Mouse (Mus musculus): ENCODE data around the gene Tyrobp. TPM values are rescaled to one million over a fixed set of nuclear protein-coding genes. Genes with fewer than 3 reads are reported as not detected.

Tyrobp gene
- total RNA-seq, 2 experiments from 2014 or later: 25.9 to 26.6 TPM

DNA sequence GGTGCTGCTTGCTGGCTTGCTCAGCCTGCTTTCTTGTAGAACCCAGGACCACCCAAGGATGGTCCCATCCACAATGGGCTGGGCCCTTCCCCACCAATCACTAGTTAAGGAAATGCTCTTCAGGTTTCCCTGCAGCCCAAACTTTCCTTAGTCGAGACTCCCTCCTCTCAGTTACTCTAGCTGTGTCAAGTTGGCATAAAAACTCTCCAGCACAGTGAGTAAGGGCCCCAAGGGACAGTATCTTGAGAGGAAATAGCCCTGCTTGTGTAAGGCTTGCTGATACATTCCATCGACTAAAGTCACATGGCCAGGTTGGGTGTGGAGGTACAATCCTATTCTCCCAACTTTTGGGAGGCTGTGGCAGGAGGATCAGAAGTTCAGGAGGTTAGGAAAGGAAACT, 16.6 kb downstream of the Tyrobp start:
- TF ChIP-seq CTCF (IDR thresholded peaks at IDR 0.05): no peak
- H3K4me3 ChIP-seq: no peak overlapping the region
- no peak for DNase-seq (ENCODE audit: extremely low spot score in 1 of 2, low spot score in 2 of 2)
- intact Hi-C loops (cut with DNase I): loop anchor here (10.0 kb wide), 1 partner anchor 245 kb away; the partner anchor contains the start of gene Cox7a1
- no peak overlapping the region for H3K27ac ChIP-seq

DNA sequence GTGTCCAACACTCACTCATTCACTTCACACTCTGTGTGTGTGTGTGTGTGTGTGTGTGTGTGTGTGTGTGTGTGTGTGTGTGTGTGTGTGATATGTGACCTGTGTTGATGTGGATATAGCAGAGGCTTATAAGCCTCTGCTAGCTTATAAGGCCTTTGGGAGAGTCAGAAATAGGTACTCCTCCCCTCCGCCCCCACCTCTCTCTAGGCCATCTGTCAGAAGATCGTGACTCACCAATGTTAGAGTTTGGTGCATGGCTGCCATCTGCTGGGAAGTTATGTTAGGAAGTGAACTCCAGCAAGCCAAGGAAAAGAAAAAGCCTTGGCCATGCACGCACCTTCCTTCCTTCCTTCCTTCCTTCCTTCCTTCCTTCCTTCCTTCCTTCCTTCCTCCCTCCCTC, 18.2 kb downstream of the Tyrobp start:
- no peak overlapping the region for H3K4me3 ChIP-seq
- peak overlapping the region; percentile 76; the same call in 1 of the 2 replicates for H3K27ac ChIP-seq
- DNase-seq (ENCODE audit: extremely low spot score in 1 of 2, low spot score in 2 of 2): peak; percentile 84 to 85
- intact Hi-C loops (cut with DNase I): loop anchor here (1.0 to 10.0 kb wide), 3 partner anchors 59 to 247 kb away; partner anchors contain the start of gene Cox7a1
- peak; percentile 57 for TF ChIP-seq CTCF (IDR thresholded peaks at IDR 0.05)

DNA sequence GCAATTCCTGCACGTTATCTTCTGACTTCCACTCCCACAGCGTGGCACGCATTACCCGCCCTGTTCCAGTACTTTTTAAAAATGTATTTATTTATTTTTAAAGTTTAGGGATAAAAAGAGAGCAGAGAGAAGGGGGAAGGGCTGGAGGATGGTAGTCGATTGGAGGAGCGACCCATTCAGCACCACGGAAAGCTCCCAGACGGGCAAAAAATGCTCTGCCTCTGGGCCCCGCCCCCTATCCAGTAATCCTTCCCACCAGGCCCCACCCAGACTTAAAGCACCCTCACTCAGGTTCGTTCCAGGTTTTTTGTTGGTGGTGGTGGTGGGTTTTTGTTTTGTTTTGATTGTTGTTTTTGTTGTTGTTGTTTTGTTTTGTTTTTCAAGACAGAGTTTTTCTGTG, 20.7 kb downstream of the Tyrobp start:
- no peak for DNase-seq (ENCODE audit: extremely low spot score in 1 of 2, low spot score in 2 of 2)

DNA sequence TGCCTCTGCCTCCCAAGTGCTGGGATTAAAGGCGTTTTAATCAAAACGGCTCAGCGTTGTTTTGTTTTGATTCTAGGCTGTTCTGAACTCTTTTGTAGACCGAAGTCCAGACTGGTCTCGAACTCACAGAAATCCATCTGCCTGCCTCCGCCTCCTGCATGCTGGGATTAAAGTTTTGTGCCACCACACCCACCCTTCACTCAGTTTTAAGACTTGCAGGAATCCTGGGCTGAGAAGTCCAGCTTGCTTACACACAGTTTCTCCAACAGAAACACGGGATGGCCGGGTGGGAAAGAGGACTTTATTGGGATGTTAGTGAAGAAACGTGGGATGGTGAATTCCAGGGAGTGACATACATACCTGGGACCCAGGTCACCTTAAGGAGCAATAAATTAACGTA, 21.1 kb downstream of the Tyrobp start:
- no peak overlapping the region for H3K4me3 ChIP-seq
- intact Hi-C loops (cut with DNase I): loop anchor here (10.0 kb wide), 1 partner anchor 250 kb away; the partner anchor contains the start of gene Cox7a1
- H3K27ac ChIP-seq: no peak overlapping the region
- no peak for TF ChIP-seq CTCF (IDR thresholded peaks at IDR 0.05)
- no peak for DNase-seq (ENCODE audit: extremely low spot score in 1 of 2, low spot score in 2 of 2)

More for the DNA sequence above, 20.7 kb downstream of the Tyrobp start:
- H3K27ac ChIP-seq: no peak overlapping the region
- no peak for TF ChIP-seq CTCF (IDR thresholded peaks at IDR 0.05)
- no peak overlapping the region for H3K4me3 ChIP-seq
- intact Hi-C loops (cut with DNase I): loop anchor here (10.0 kb wide), 1 partner anchor 249 kb away; the partner anchor contains the start of gene Cox7a1

DNA sequence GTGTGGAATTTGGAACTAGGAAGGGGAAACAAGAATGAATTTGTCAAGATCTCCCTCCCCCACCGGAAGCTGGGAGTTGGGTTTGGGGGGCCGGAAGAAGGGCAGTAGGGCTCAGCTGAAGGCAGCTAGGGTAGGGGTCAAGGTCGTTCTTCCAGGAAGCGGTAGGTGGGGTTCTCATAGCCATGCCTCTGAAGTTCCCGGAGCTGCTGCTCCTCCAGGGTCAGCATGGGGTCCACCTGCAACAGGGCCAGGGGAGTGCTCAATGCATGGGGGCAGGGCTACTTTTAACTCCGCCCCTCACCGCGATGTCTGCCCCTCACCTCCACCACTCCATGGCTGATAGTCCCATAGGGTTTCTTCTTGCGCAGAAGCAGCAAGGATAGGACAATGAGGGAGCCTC, 21.6 kb downstream of the Tyrobp start:
- no peak for DNase-seq (ENCODE audit: extremely low spot score in 1 of 2, low spot score in 2 of 2)
- intact Hi-C loops (cut with DNase I): loop anchor here (10.0 kb wide), 1 partner anchor 250 kb away; the partner anchor contains the start of gene Cox7a1
- no peak overlapping the region for H3K4me3 ChIP-seq
- H3K27ac ChIP-seq: no peak overlapping the region
- TF ChIP-seq CTCF (IDR thresholded peaks at IDR 0.05): no peak

DNA sequence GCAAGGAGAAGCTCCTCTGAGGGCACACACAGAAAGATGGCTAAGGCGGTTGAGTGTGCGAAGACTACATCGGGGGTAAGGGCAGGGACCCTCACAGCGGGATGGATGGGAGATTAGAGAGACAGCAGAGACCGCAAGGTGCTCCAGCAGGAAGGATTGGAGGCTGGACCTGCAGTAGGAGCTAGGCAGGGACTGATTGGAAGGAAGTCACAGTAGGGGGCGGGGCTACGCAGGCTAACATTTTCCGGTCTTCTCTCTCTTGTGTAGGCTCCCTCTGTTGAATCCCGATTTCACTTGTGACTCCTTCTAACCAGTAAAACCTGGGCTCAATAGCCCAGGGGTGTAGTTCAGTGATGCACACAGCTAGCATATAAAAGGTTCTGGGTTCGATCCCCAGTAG, 23.3 kb downstream of the Tyrobp start:
- no peak for TF ChIP-seq CTCF (IDR thresholded peaks at IDR 0.05)

DNA sequence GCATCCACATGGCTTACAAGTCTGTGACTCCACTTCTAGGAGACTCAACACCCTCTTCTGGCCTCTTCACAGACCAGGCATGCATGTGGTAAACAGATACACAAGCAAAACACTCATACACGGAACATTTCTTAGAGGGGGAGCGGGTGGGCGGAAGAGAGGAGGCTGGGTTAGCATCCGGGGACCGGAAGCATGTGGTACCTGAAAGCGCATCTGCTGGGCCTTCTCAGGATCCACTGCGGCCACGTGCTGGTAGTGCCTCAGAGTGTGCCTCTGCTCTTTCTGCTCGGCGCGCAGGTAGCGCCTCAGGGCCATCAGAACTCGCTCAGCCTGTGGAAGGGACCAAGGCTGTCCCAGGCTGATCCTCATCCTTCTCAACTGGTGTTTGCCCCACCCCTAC, 26.2 kb downstream of the Tyrobp start:
- DNase-seq (ENCODE audit: extremely low spot score in 1 of 2, low spot score in 2 of 2): no peak
- H3K4me3 ChIP-seq: no peak overlapping the region
- intact Hi-C loops (cut with DNase I): loop anchor here (1.0 to 10.0 kb wide), 4 partner anchors 33 to 255 kb away; partner anchors contain the start of gene Cox7a1
- no peak overlapping the region for H3K27ac ChIP-seq
- TF ChIP-seq CTCF (IDR thresholded peaks at IDR 0.05): no peak

More for the DNA sequence above, 23.3 kb downstream of the Tyrobp start:
- DNase-seq (ENCODE audit: extremely low spot score in 1 of 2, low spot score in 2 of 2): no peak
- H3K27ac ChIP-seq: no peak overlapping the region
- intact Hi-C loops (cut with DNase I): loop anchor here (10.0 kb wide), 1 partner anchor 252 kb away; the partner anchor contains the start of gene Cox7a1
- no peak overlapping the region for H3K4me3 ChIP-seq

DNA sequence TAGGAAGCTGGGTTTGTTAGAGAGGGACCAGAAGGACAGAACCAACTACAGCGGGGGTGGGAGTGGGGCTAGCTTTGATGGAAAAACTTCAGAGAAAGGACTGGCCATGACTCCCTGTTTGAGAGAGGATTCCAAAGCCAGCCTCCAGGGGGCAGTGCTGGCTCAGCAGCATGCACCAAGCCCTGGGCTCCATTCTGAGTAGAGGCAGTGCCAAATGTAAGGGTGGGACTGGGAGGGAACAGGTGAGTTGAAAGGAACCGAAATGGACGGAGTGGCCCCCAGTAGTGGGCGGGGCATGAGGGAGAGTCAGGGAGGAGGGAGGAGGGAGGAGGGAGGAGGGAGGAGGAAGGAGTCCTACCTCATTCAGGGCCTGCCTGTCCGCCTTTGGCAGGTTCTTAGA, 27.1 kb downstream of the Tyrobp start:
- Histone ChIP-seq H3K4me3 (no peak overlapping the region), H3K27ac (no peak overlapping the region)
- peak; percentile 65 for DNase-seq (ENCODE audit: extremely low spot score in 1 of 2, low spot score in 2 of 2)
- intact Hi-C loops (cut with DNase I): loop anchor here (1.0 to 5.0 kb wide), 3 partner anchors 32 to 107 kb away; no protein-coding TSS in a partner anchor
- peak; percentile 69 for TF ChIP-seq CTCF (IDR thresholded peaks at IDR 0.05)

DNA sequence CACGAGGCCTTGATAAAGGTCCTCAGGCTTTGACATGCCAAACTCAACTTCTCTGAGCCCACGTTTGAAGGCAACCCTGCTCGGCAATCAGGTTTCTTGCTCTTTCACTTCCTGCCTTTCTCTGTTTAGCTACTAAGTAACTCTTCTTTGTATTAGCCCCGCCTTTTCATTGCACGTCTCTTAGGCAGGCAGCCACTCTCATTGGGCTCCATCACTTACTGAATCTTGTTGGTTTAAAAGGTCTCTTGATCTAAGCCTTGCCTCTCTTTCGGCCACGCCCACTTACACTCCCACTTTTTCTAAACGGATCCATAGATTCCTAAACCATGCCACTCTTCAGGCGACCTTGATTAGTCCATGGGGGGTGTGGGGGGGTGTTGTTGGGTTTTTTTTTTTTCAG, 30.1 kb downstream of the Tyrobp start:
- no peak for DNase-seq (ENCODE audit: extremely low spot score in 1 of 2, low spot score in 2 of 2)
- TF ChIP-seq CTCF (IDR thresholded peaks at IDR 0.05): no peak
- Histone ChIP-seq H3K4me3 (peak overlapping the region; percentile 87), H3K27ac (no peak overlapping the region; the same call in 1 of the 2 replicates)
- intact Hi-C loops (cut with DNase I): loop anchor here (2.0 to 5.0 kb wide), 2 partner anchors 89 to 104 kb away; no protein-coding TSS in a partner anchor

DNA sequence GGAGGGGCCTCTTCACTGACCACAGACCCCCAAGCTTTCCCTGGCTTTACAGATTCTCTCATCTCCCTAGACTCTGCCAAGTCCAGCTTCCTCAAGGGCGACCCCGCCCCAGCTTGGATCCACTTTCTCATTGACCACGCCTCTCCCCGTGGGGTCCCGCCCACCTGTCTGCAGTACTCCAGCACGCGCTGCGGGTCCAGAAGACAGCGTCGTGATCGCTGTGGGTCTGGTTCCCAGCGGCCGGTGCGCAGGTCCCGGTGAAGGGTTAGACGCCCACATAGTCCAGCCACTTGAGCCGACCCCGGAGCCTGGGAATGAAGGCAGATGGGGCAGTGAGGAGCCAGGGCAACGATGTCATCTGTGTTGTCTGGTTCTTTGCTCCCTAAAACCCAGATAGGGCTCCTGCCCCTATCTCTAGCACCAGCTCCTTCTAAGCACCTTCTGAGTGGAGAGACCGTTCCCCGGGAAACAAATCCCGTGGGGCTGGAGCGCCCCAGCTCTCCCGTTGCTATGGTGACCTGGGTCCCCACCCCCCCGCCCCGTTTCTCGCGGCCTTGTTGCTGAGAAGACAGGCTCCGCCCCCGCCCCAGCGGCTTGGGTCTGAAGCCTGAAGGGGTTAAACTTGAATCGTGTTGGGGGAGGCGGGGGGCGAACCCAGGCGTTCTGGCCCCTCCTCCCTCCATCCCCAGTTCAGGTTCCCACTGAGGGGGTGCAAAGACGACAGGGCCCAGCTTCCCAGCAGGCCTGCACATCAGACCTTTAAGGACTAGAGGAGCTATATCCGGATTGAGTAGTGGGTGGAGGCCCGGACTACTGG, 30.8 kb downstream of the Tyrobp start:
- TF ChIP-seq CTCF (IDR thresholded peaks at IDR 0.05): no peak
- DNase-seq (ENCODE audit: extremely low spot score in 1 of 2, low spot score in 2 of 2): peak; percentile 68 to 81
- Histone ChIP-seq H3K27ac (peak overlapping the region; percentile 99), H3K4me3 (peak overlapping the region; percentile 87)
- intact Hi-C loops (cut with DNase I): loop anchor here (2.0 to 5.0 kb wide), 2 partner anchors 88 to 103 kb away; no protein-coding TSS in a partner anchor

DNA sequence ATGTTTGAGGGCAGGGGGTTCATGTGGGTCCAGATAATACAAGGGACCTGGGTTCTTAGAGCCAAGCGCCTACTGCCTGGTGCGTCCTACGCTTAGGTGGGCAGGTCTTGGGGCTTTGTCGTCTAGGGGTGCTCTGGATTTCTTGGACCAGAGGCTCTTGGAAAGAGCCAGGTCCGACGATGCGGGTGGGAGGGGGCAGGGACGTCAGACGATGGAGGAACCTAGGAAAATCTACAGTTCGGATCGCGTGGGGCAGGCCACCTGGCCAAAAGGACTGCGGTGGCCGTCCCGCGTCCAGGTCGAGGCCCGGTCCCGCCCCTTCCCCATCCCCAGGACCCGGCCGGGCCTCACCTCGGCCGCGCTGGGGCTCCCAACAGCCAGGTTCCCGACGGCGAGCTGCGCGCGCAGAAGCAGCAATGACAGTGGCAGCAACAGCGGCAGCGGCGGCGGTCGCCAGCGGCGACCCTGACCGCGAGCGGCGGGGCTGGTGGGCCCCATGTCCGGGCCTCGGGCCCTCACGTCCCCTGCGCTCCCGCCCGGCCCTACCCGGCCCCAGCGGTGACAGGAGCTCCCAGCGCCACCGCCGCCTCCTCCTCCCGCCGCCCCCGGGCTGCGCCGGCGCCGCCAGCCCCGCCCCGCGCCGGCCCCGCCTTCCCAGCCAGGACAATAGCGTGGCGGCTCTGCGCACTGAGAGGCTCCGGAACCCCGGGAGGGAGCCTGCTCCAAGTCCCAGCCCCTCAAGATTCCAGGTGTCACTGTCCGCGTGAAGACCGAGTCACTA, 31.6 kb downstream of the Tyrobp start, which contains the start of gene Aplp1:
TSS of gene Aplp1 (minus strand) at position 565 of the 781 bp plus-strand sequence.
- Histone ChIP-seq H3K4me3 (peak within 1 kb of the TSS; percentile 87), H3K27ac (peak within 1 kb of the TSS; percentile 99)
- TF ChIP-seq CTCF (IDR thresholded peaks at IDR 0.05): no peak; the same call in none of the 2 replicates
- intact Hi-C loops (cut with DNase I): loop anchor here (2.0 to 5.0 kb wide), 2 partner anchors 88 to 102 kb away; no protein-coding TSS in a partner anchor
- peak; percentile 89 for DNase-seq (ENCODE audit: extremely low spot score in 1 of 2, low spot score in 2 of 2)
